Mouse (Mus musculus): Measurements from ENCODE around the gene Gm17617. TPM values are rescaled to one million over a fixed set of nuclear protein-coding genes. Genes with fewer than 3 reads are reported as not detected.
"Not testable (repeated sequence)": the region's sequence is repeated elsewhere in the genome, so short reads cannot be mapped to it uniquely, and the experiment has no call there.

Gene Gm17617
- polyA plus RNA-seq, 1 experiment from 2014 or later = not detected

- peak within 1 kb of the TSS; percentile 79 for H3K27ac ChIP-seq (ENCODE audit: low read length)
- under 1% methylated on average over 66 of the region's 66 CpGs for WGBS
- peak; percentile 93 for ATAC-seq
- no peaks in the 10 kb centered on the region for H3K27me3 ChIP-seq (replicated peaks; ENCODE audit: control insufficient read depth, insufficient read depth, low read length)
- H3K36me3 ChIP-seq (ENCODE audit: control insufficient read depth, insufficient read depth) = peaks cover 2% of the 10 kb centered on the region; the same call in 1 of the 2 replicates
- peak within 1 kb of the TSS; percentile 94 for H3K9ac ChIP-seq (replicated peaks; ENCODE audit: low read depth, low read length)
- H3K4me2 ChIP-seq (ENCODE audit: low read length) = peak within 1 kb of the TSS; percentile 84
- peak within 1 kb of the TSS; percentile 92 for H3K4me3 ChIP-seq (replicated peaks; ENCODE audit: low read length)
- H3K4me1 ChIP-seq (replicated peaks; ENCODE audit: control insufficient read depth, insufficient read depth, low read length) = peaks cover 14% of the 10 kb centered on the region
- H3K9me3 ChIP-seq (ENCODE audit: control insufficient read depth, low read length) = no peaks in the 10 kb centered on the region
Observed at GRCm38 (mm10) chr13:55105045-55105952, 28.0 kb downstream of the Gm17617 start, which contains the start of gene Zfp346. Gene Zfp346, plus strand, starts transcription at chr13:55105311.

GRCm38 (mm10) chr13:55103351-55103750, 30.0 kb downstream of the Gm17617 start:
- no peaks in the 10 kb centered on the region for H3K9me3 ChIP-seq (ENCODE audit: control insufficient read depth, low read length)
- H3K4me2 ChIP-seq (ENCODE audit: low read length) = no peak overlapping the region
- H3K4me1 ChIP-seq (replicated peaks; ENCODE audit: control insufficient read depth, insufficient read depth, low read length) = peaks cover 21% of the 10 kb centered on the region
- no peak overlapping the region for H3K4me3 ChIP-seq (replicated peaks; ENCODE audit: low read length)
- H3K36me3 ChIP-seq (ENCODE audit: control insufficient read depth, insufficient read depth) = peaks cover 2% of the 10 kb centered on the region; the same call in 1 of the 2 replicates
- H3K27ac ChIP-seq (ENCODE audit: low read length) = no peak overlapping the region
- WGBS = 66% methylated on average over 2 of the region's 2 CpGs
- no peak for ATAC-seq
- H3K9ac ChIP-seq (replicated peaks; ENCODE audit: low read depth, low read length) = no peak overlapping the region
- no peaks in the 10 kb centered on the region for H3K27me3 ChIP-seq (replicated peaks; ENCODE audit: control insufficient read depth, insufficient read depth, low read length)

GRCm38 (mm10) chr13:55102366-55102765, 31.0 kb downstream of the Gm17617 start:
- H3K4me3 ChIP-seq (replicated peaks; ENCODE audit: low read length) = no peak overlapping the region
- no peak overlapping the region for H3K27ac ChIP-seq (ENCODE audit: low read length)
- H3K4me2 ChIP-seq (ENCODE audit: low read length) = no peak overlapping the region
- no peaks in the 10 kb centered on the region for H3K27me3 ChIP-seq (replicated peaks; ENCODE audit: control insufficient read depth, insufficient read depth, low read length)
- no peak overlapping the region for H3K9ac ChIP-seq (replicated peaks; ENCODE audit: low read depth, low read length)
- WGBS = 93% methylated on average over 3 of the region's 3 CpGs
- no peaks in the 10 kb centered on the region for H3K9me3 ChIP-seq (ENCODE audit: control insufficient read depth, low read length)
- no peak for ATAC-seq
- no peaks in the 10 kb centered on the region for H3K36me3 ChIP-seq (ENCODE audit: control insufficient read depth, insufficient read depth)
- H3K4me1 ChIP-seq (replicated peaks; ENCODE audit: control insufficient read depth, insufficient read depth, low read length) = peaks cover 21% of the 10 kb centered on the region

DNA sequence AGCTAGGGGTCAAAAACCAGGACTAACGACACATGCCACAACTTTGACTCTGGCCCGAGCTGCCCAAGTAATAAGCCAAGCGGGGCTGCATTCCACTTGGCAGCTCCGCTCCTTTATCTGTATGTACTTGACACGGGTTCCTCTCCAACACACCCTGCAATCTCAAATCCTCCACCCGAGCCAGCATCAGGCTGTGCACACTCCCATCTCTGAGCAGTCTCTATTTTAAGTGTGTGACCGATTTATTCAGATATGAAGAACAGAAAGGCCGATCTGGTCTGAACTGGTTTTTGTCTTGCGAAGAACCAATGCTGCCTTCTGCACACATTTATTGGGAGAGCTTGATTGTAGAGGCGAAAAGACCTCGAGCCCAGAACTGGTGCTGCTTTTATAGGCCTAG, 31.7 kb downstream of the Gm17617 start:
- Histone ChIP-seq H3K9ac (replicated peaks; ENCODE audit: low read depth, low read length) (no peak overlapping the region), H3K4me3 (replicated peaks; ENCODE audit: low read length) (no peak overlapping the region), H3K27ac (ENCODE audit: low read length) (no peak overlapping the region), H3K4me1 (replicated peaks; ENCODE audit: control insufficient read depth, insufficient read depth, low read length) (peaks cover 15% of the 10 kb centered on the region), H3K27me3 (replicated peaks; ENCODE audit: control insufficient read depth, insufficient read depth, low read length) (no peaks in the 10 kb centered on the region), H3K9me3 (ENCODE audit: control insufficient read depth, low read length) (no peaks in the 10 kb centered on the region), H3K36me3 (ENCODE audit: control insufficient read depth, insufficient read depth) (no peaks in the 10 kb centered on the region), H3K4me2 (ENCODE audit: low read length) (no peak overlapping the region)
- ATAC-seq = no peak
- 90% methylated on average over 11 of the region's 11 CpGs for WGBS

DNA sequence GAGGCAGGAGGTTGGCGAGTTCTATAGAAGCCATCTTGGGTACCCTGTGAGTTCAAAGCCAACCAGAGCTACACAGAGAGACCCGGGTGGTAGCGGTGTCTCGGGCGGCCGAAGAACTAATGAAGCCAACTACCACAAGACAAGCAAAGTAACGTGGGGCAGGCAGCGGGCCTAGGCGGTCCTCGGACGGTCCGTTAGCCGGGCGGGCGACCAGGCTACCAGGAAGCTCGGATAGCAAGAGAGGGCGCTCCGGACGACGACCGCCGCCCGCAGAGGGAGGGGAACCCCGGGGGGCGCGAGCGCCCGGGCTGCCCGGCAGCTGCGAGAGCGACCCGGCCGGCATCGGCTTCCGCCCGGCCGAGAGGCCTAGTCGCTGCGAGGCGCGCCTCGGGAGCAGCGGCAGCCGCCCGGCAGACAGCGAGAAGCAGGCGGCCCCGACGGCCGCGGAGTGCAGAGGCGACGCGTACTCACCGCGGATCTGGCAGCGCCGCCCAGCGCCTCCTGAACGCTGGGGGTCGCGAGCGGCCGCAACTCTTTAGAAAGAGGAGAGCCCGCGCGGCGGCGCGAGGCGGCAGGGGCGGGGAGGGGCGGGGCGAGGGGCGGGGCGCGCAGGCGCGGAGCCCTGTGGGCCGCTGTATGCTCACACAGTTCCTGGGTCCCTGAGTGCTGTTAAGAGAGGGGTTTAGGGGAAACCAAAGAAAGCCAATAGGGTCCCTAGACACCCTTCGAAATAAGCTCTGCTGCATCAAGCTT, 33.4 kb downstream of the Gm17617 start, which contains the start of gene Uimc1:
Gene Uimc1 (minus strand): TSS at position 575 of the 753 bp plus-strand sequence.
- Histone ChIP-seq H3K27ac (ENCODE audit: low read length) (peak within 1 kb of the TSS; percentile 85), H3K9ac (replicated peaks; ENCODE audit: low read depth, low read length) (peak within 1 kb of the TSS; percentile 90), H3K36me3 (ENCODE audit: control insufficient read depth, insufficient read depth) (no peaks in the 10 kb centered on the region), H3K27me3 (replicated peaks; ENCODE audit: control insufficient read depth, insufficient read depth, low read length) (no peaks in the 10 kb centered on the region), H3K4me3 (replicated peaks; ENCODE audit: low read length) (peak within 1 kb of the TSS; percentile 88), H3K9me3 (ENCODE audit: control insufficient read depth, low read length) (no peaks in the 10 kb centered on the region), H3K4me1 (replicated peaks; ENCODE audit: control insufficient read depth, insufficient read depth, low read length) (peaks cover 7% of the 10 kb centered on the region; the same call in 1 of the 2 replicates), H3K4me2 (ENCODE audit: low read length) (peak within 1 kb of the TSS; percentile 67)
- under 1% methylated on average over 68 of the region's 81 CpGs for WGBS
- peak; percentile 96 for ATAC-seq

DNA sequence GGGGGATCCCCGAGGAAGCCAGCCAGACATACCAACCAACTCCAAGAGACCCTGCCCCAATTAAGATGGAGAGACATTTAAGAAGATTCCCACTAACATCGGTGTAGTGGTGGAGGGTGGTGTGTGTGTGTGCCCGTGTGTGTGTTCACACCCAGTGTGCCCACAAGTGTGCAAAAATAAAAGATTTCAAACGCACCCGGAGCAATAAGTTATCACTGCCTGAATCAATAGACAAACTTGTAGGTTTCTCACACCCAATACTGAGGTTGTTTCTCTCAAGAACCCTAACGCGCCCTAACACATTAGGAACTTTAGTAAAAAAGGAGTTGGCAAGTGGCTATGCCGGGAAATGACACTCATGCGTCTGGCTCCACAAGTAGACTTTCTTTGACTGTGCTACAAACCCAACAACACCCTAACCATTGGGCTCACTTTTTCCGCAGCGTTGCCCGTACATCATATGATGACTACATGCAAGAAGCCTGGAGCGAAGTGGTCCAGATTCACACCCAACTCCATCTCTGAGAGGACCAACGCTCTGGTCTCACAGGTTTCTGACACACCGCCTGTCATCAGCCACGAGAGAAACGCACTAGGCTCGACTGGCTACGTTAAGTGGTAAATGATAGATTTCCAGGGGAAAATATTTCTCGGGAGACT, 34.2 kb downstream of the Gm17617 start:
- Histone ChIP-seq H3K36me3 (ENCODE audit: control insufficient read depth, insufficient read depth) (no peaks in the 10 kb centered on the region), H3K27ac (ENCODE audit: low read length) (peak overlapping the region; percentile 85), H3K4me2 (ENCODE audit: low read length) (peak overlapping the region; percentile 67), H3K27me3 (replicated peaks; ENCODE audit: control insufficient read depth, insufficient read depth, low read length) (no peaks in the 10 kb centered on the region), H3K4me1 (replicated peaks; ENCODE audit: control insufficient read depth, insufficient read depth, low read length) (peaks cover 7% of the 10 kb centered on the region; the same call in 1 of the 2 replicates), H3K9ac (replicated peaks; ENCODE audit: low read depth, low read length) (peak overlapping the region; percentile 90), H3K4me3 (replicated peaks; ENCODE audit: low read length) (peak overlapping the region; percentile 88), H3K9me3 (ENCODE audit: control insufficient read depth, low read length) (no peaks in the 10 kb centered on the region)
- no peak for ATAC-seq
- 31% methylated on average over 20 of the region's 20 CpGs for WGBS

DNA sequence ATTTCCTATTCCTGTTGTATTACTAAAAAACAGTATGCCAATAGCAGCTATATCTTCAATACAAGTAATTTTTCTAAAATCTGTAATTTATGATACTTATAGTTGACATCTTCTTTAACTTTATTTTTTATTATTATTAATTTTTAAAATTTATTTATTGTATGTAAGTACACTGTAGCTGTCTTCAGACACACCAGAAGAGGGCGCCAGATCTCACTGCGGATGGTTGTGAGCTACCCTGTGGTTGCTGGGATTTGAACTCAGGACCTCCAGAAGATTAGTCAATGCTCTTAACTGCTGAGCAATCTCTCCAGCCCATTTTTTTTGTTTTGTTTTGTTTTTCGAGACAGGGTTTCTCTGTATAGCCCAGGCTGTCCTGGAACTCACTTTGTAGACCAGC, 35.5 kb downstream of the Gm17617 start:
- 94% methylated on average over 3 of the region's 3 CpGs for WGBS
- not testable (repeated sequence) for H3K27ac ChIP-seq (ENCODE audit: low read length); H3K4me3 ChIP-seq (replicated peaks; ENCODE audit: low read length); H3K9ac ChIP-seq (replicated peaks; ENCODE audit: low read depth, low read length); H3K9me3 ChIP-seq (ENCODE audit: control insufficient read depth, low read length); H3K27me3 ChIP-seq (replicated peaks; ENCODE audit: control insufficient read depth, insufficient read depth, low read length); H3K36me3 ChIP-seq (ENCODE audit: control insufficient read depth, insufficient read depth); H3K4me2 ChIP-seq (ENCODE audit: low read length); ATAC-seq; H3K4me1 ChIP-seq (replicated peaks; ENCODE audit: control insufficient read depth, insufficient read depth, low read length)

GRCm38 (mm10) chr13:55092588-55092987, 40.8 kb downstream of the Gm17617 start:
- WGBS = 73% methylated on average over 4 of the region's 4 CpGs
- H3K9ac ChIP-seq (replicated peaks; ENCODE audit: low read depth, low read length) = no peak overlapping the region
- ATAC-seq = no peak
- no peak overlapping the region for H3K27ac ChIP-seq (ENCODE audit: low read length)
- H3K4me2 ChIP-seq (ENCODE audit: low read length) = no peak overlapping the region
- H3K9me3 ChIP-seq (ENCODE audit: control insufficient read depth, low read length) = no peaks in the 10 kb centered on the region
- no peaks in the 10 kb centered on the region for H3K36me3 ChIP-seq (ENCODE audit: control insufficient read depth, insufficient read depth)
- H3K4me3 ChIP-seq (replicated peaks; ENCODE audit: low read length) = no peak overlapping the region
- H3K27me3 ChIP-seq (replicated peaks; ENCODE audit: control insufficient read depth, insufficient read depth, low read length) = no peaks in the 10 kb centered on the region
- H3K4me1 ChIP-seq (replicated peaks; ENCODE audit: control insufficient read depth, insufficient read depth, low read length) = peaks cover 2% of the 10 kb centered on the region

Data from forebrain, embryonic 16.5 days (tissue).